Mouse (Mus musculus) 3T3-L1 (cell line): ENCODE results near the gene Prl7a2.

Experiments used
- DNase-seq: peaks from one replicate; pipeline ENCODE4 v3.0.0-alpha.2; 2015; ENCODE audit warnings: low read depth, low spot score

Gene Prl7a2

GRCm38 (mm10) chr13:27667936-27668335 is at the start of gene Prl7a2:
TSS of gene Prl7a2 (minus strand) at chr13:27668036.
- no peak for DNase-seq

DNA sequence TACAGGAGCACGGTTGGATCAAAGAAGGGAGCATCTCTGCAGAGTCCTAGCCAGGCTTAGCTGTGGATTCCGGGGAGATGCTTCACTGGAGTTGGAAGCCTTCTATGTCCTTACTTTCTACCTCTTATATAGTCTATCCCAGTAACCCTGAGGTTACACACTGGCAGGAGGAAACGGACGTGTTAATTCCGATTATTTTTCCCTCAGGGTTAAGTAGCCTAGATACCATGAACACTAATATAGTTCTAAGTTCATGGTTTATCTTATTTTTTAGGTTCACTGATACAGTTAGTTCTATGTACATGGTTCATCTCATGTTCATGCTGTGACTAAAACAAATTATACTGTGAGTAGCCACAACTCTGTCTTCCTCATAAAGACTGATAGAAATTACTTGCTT is 48.8 kb upstream of the Prl7a2 start, which contains the start of gene Prl7d1:
TSS of gene Prl7d1 (minus strand) at position 101 of the 400 bp plus-strand sequence.
- no peak for DNase-seq

- peak; percentile 93 for DNase-seq
Observed at GRCm38 (mm10) chr13:27706521-27706920, 38.7 kb upstream of the Prl7a2 start.

DNA sequence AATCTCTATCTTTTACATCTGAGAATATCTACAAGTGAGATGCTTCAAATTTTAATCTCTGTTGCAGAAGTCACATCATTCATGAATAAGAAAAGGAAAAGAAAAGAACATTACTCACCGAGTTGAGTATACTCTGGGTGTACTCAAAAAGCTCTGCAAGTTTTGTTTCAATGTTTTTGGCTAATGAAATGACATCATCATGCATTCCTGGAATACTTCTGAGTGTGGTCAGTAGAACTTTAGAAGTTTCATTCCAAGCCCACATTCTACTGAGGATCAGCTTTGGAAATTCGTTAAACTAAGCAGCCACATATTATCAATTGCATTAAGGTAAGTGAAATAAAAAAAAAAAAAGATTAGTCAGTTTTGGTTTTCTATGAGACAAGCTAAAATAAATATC is 7.1 kb downstream of the Prl7a2 start:
- DNase-seq = peak; percentile 74

DNA sequence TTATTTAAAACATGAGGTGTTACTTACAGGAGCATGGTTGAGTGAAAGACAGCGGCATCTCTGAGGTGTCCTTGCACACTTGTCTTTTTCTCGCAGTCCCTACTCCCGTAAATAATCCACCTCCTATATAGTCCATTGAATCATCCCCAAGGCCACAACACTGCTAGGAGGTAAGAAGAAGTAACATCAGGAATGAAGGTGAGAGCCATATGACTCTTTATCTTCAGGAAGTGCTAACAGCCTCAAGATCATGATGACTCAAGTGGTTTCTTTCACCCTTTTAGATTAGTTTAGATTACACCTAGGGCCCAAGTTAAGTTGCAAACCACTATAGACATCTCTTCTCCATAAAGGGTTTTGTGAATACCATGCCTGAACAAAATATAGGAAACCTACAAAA is 25.4 kb downstream of the Prl7a2 start, which contains the start of gene Prl7a1:
TSS of gene Prl7a1 (minus strand) at position 101 of the 400 bp plus-strand sequence.
- no peak for DNase-seq

GRCm38 (mm10) chr13:27610482-27610881 is 57.4 kb downstream of the Prl7a2 start, which contains the start of gene Prl7b1:
TSS of gene Prl7b1 (minus strand) at chr13:27610582.
- no peak for DNase-seq
